Mouse (Mus musculus) kidney, embryonic 15.5 days (tissue): ENCODE measurements around the gene Abcc1. TPM values are rescaled to one million over a fixed set of nuclear protein-coding genes. Genes with fewer than 3 reads are reported as not detected.
A peak's percentile ranks its signal among the peaks of the same experiment; 100 is the strongest.

Experiments
- ATAC-seq: fragments of 200-750 bp; cut with Nextera tagmentation; replicated peaks from 2 replicates; pipeline ENCODE4 v1.8.0; 2017; ENCODE audit warnings: moderate TSS enrichment; ENCODE audit not compliant: low FRiP score
- H3K27ac ChIP-seq: fragments of 300-500 bp; sonication (generic); 2 replicates; pipeline ENCODE4 v1.5.1; 2015; ENCODE audit warnings: mild to moderate bottlenecking, inconsistent platforms
- H3K27me3 ChIP-seq: fragments of 300-500 bp; sonication (generic); 2 replicates; pipeline ENCODE4 v1.6.1; 2015; ENCODE audit warnings: inconsistent platforms
- H3K36me3 ChIP-seq: fragments of 300-500 bp; sonication (generic); 2 replicates; pipeline ENCODE4 v1.6.1; 2015; ENCODE audit warnings: inconsistent platforms
- H3K4me1 ChIP-seq: fragments of 300-500 bp; sonication (generic); 2 replicates; pipeline ENCODE4 v1.6.1; 2015; ENCODE audit warnings: inconsistent platforms
- H3K4me2 ChIP-seq: fragments of 300-500 bp; sonication (generic); 2 replicates; pipeline ENCODE4 v1.6.1; 2015; ENCODE audit warnings: moderate library complexity, mild to moderate bottlenecking, inconsistent platforms
- H3K4me3 ChIP-seq: fragments of 300-500 bp; sonication (generic); replicated peaks from 2 replicates; pipeline ENCODE4 v1.5.1; 2015; ENCODE audit warnings: mild to moderate bottlenecking, inconsistent platforms
- H3K9ac ChIP-seq: fragments of 300-500 bp; sonication (generic); 2 replicates; pipeline ENCODE4 v1.6.1; 2015; ENCODE audit warnings: mild to moderate bottlenecking, inconsistent platforms
- H3K9me3 ChIP-seq: fragments of 300-500 bp; sonication (generic); replicated peaks from 2 replicates; pipeline ENCODE4 v1.6.1; 2016; ENCODE audit warnings: inconsistent platforms
- WGBS: fragments of 180-500 bp; shearing (Covaris S2); methylation state at CpG from one replicate; pipeline ENCODE4 v1.1.7; 2015; ENCODE audit warnings: mixed read lengths; 5-methylcytosine and 5-hydroxymethylcytosine counted together
- polyA plus RNA-seq: library from polyadenylated mRNA; unstranded; fragments of >200 nt; fragmentation: Nextera tagmentation; extraction: Ambion mirVana; gene quantifications from 2 replicates; pipeline ENCODE4 v1.2.1, GENCODE M21; 2015

Gene Abcc1
- polyA plus RNA-seq, 1 experiment from 2014 or later: 13.5 TPM

DNA sequence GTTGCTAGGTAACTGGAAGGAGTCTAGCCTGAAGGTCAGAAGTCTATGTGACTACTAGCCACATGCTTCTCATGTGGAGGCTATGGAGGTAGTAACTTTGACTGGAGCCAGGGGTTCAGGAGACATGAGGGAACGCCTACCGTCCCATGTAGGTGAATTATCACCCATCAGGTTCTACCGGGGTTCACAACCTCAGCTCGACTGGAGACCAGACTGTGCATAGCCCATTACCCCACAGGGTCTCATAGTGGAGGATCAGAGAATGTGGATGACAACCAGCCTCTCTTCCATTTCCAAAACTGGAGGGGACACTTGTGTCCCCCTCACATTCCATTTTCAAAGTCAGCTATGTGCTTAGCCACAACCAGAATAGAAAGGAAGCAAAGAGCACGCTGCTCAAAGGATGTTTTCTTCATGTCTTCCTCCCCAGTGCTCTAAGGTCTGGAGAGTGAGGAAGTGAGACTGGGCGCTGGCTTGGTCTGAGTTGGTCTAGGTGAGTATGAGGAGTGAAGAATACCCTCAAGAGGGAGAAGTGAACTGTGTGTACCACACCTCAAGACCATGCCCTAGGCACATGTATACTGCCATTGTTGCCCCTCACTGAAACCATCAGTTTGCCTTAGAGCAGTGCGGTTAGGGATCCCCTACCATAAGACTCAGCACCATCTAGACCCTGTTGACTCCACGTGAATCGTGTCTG is 115.5 kb downstream of the Abcc1 start:
- Histone ChIP-seq H3K9me3 (no peaks in the 10 kb centered on the region), H3K36me3 (peaks cover 33% of the 10 kb centered on the region), H3K9ac (no peak overlapping the region), H3K27me3 (no peaks in the 10 kb centered on the region), H3K27ac (no peak overlapping the region), H3K4me2 (no peak overlapping the region), H3K4me1 (no peaks in the 10 kb centered on the region), H3K4me3 (no peak overlapping the region)
- no peak for ATAC-seq
- 91% methylated on average over 9 of the region's 9 CpGs for WGBS

- Histone ChIP-seq H3K36me3 (peaks cover 25% of the 10 kb centered on the region), H3K9me3 (no peaks in the 10 kb centered on the region), H3K27me3 (no peaks in the 10 kb centered on the region), H3K4me2 (no peak overlapping the region), H3K4me3 (no peak overlapping the region), H3K9ac (no peak overlapping the region), H3K4me1 (no peaks in the 10 kb centered on the region), H3K27ac (no peak overlapping the region)
- 53% methylated on average over 10 of the region's 10 CpGs for WGBS
- no peak for ATAC-seq
These were observed 116.3 kb downstream of the Abcc1 start for GRCm38 (mm10) chr16:14477510-14478300.

- no peaks in the 10 kb centered on the region for H3K9me3 ChIP-seq
- H3K4me3 ChIP-seq: no peak overlapping the region
- no peak overlapping the region for H3K9ac ChIP-seq
- ATAC-seq: no peak
- peaks cover 8% of the 10 kb centered on the region for H3K36me3 ChIP-seq
- H3K27ac ChIP-seq: no peak overlapping the region
- no peaks in the 10 kb centered on the region for H3K4me1 ChIP-seq
- no peaks in the 10 kb centered on the region for H3K27me3 ChIP-seq
- H3K4me2 ChIP-seq: no peak overlapping the region
- 96% methylated on average over 2 of the region's 2 CpGs for WGBS
These were observed 118.3 kb downstream of the Abcc1 start for GRCm38 (mm10) chr16:14479641-14480040.

DNA sequence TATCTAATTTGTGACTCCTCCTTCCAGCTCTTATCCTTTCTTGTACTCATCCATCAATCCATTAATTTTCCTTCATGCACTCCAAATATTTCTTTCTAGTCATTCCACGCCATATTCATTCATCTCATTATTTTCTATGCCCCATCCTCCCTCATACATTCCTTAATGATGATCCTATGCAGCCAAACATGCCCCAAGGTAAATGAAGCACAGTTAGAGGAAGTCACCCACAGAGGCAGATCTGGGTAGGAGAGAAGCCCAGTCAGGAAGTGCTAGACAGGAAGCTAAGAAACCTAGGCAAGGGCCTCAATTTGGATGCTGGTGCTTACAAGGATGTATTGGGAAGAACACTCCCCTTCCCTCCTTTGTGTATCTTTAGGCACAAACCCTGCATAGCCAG is 121.9 kb downstream of the Abcc1 start:
- WGBS: 71% methylated on average over 1 of the region's 1 CpGs
- Histone ChIP-seq H3K9ac (no peak overlapping the region), H3K27me3 (no peaks in the 10 kb centered on the region), H3K9me3 (no peaks in the 10 kb centered on the region), H3K4me2 (no peak overlapping the region), H3K4me3 (no peak overlapping the region), H3K4me1 (no peaks in the 10 kb centered on the region), H3K36me3 (no peaks in the 10 kb centered on the region), H3K27ac (no peak overlapping the region)
- ATAC-seq: no peak

GRCm38 (mm10) chr16:14493491-14494114 is 132.2 kb downstream of the Abcc1 start:
- H3K27me3 ChIP-seq: no peaks in the 10 kb centered on the region
- 81% methylated on average over 2 of the region's 2 CpGs for WGBS
- no peak overlapping the region for H3K9ac ChIP-seq
- H3K36me3 ChIP-seq: no peaks in the 10 kb centered on the region
- H3K4me2 ChIP-seq: no peak overlapping the region
- no peak overlapping the region for H3K4me3 ChIP-seq
- no peak for ATAC-seq
- no peaks in the 10 kb centered on the region for H3K4me1 ChIP-seq
- no peak overlapping the region for H3K27ac ChIP-seq
- H3K9me3 ChIP-seq: no peaks in the 10 kb centered on the region

DNA sequence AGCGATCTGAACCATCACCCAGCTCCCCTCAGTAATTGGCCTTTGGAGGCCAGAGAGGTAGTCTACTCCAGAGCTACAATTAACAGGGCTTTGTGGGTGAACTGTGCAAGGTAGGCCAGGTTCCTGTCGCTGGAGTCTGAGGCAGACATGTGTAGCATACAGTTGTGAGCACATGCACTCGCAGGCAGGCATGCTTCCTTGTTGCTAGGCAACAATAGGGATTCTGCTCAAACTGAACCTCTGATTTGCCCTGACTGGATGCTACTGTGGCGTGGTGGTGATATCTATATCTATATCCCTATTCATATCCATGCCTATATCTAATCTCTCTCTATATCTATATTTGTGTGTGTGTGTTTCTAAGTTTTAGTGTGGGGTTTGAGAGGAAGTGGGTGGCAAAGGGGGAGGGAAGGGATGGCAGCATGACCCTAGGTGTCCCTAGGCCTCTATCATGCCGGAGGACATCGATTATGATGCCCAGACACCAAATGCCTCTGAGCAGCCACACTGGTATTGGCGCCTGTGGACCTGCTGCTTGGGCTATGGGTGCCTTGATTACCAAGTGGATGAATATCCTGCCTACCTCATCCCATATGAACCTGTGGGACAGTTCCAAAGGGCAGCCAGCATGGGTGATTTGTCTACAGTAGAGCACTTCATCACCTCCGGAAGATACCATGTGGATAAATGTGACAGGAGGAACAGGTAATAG is 140.4 kb downstream of the Abcc1 start:
- H3K9ac ChIP-seq: no peak overlapping the region
- 85% methylated on average over 8 of the region's 8 CpGs for WGBS
- H3K27me3 ChIP-seq: no peaks in the 10 kb centered on the region
- no peak overlapping the region for H3K4me3 ChIP-seq
- H3K27ac ChIP-seq: no peak overlapping the region
- H3K36me3 ChIP-seq: no peaks in the 10 kb centered on the region
- no peak overlapping the region for H3K4me2 ChIP-seq
- H3K4me1 ChIP-seq: no peaks in the 10 kb centered on the region
- no peaks in the 10 kb centered on the region for H3K9me3 ChIP-seq
- no peak for ATAC-seq

DNA sequence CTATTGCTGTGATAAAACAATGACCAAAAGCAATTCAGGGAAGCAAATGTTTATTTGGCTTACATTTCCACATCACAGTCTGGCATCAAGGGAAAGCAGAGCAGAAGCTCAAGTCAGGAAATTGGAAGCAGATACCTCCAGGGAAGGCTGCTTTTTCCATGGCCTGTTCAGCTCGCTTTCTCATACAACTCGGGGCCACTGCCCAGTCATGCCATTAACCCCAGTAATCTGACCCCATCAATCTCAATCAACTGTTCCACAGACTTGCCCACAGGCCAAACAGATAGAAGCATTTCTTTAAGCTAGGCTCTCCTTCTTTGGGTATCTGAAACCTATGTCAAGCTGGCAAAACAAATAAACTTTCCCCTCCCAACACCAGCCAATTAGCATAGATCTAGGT is 145.1 kb downstream of the Abcc1 start:
- Histone ChIP-seq H3K4me2 (no peak overlapping the region), H3K4me3 (no peak overlapping the region), H3K9me3 (no peaks in the 10 kb centered on the region), H3K9ac (no peak overlapping the region), H3K27ac (no peak overlapping the region), H3K27me3 (no peaks in the 10 kb centered on the region), H3K4me1 (no peaks in the 10 kb centered on the region), H3K36me3 (no peaks in the 10 kb centered on the region)
- 3% methylated on average over 2 of the region's 2 CpGs for WGBS
- 0 out of 2 replicates have a peak, but pooled peaks have one; percentile 58 for ATAC-seq

Other genes with a start within 250 kb of the Abcc1 start
- 123 and 126 TPM in 2 replicates for gene Nde1, start 198.3 kb upstream of the Abcc1 start, polyA plus RNA-seq
- gene Marf1, start 198.2 kb upstream of the Abcc1 start, polyA plus RNA-seq: 16.8 and 18.7 TPM in 2 replicates
- 7.0 and 30.6 TPM in 2 replicates for gene Myh11, start 70.2 kb upstream of the Abcc1 start, polyA plus RNA-seq
- 141 and 148 TPM in 2 replicates for gene Fopnl, start 44.2 kb upstream of the Abcc1 start, polyA plus RNA-seq
- not detected in 2 replicates for gene A630010A05Rik, start 200.8 kb downstream of the Abcc1 start, polyA plus RNA-seq